11 mouse cellular contexts compared by ENCODE assay signal in genomic region chr14:101869145-101869544, GRCm38 (mm10).
A peak's percentile ranks its signal among the peaks of the same experiment; 100 is the strongest.
DNase-seq lines count a peak whose midpoint lies in the region; ATAC-seq lines count a peak whose summit lies in the region.
"Had no signal": no experiment of that assay in that cellular context is flagged by ENCODE, and none has a peak within 500 bp of the region (broad histone marks: within the 10 kb centered on the region; RNA-seq: fewer than 3 reads in every experiment).

No protein-coding gene starts in this region.

- H3K4me2 ChIP-seq in heart, embryonic 11.5 days, result no peak overlapping the region
- H3K4me2 ChIP-seq: liver, embryonic 15.5 days; neural tube, embryonic 12.5 days had no signal

- H3K27me3 ChIP-seq in heart, embryonic 11.5 days (ENCODE audit: control insufficient read depth, insufficient read depth, low read length), result no peaks in the 10 kb centered on the region
- H3K27me3 ChIP-seq: liver, embryonic 15.5 days; neural tube, embryonic 12.5 days had no signal

- no peaks in the 10 kb centered on the region for H3K9me3 ChIP-seq in heart, embryonic 11.5 days (replicated peaks; ENCODE audit: control insufficient read depth, low read length)
- H3K9me3 ChIP-seq: liver, embryonic 15.5 days; neural tube, embryonic 12.5 days had no signal

- no peak overlapping the region for H3K9ac ChIP-seq in heart, embryonic 11.5 days (ENCODE audit: low read depth, low read length)
- H3K9ac ChIP-seq: liver, embryonic 15.5 days; neural tube, embryonic 12.5 days had no signal

- peaks cover 27% of the 10 kb centered on the region for H3K4me1 ChIP-seq in heart, embryonic 11.5 days (ENCODE audit: control insufficient read depth, insufficient read depth, low read length)
- H3K4me1 ChIP-seq: liver, embryonic 15.5 days; neural tube, embryonic 12.5 days had no signal

- peak; percentile 35 for DNase-seq in urinary bladder, postnatal 14 days (ENCODE audit: low spot score)
- DNase-seq in urinary bladder, postnatal 10 days (ENCODE audit: low spot score), result no peak
- peak; percentile 60 to 69 for DNase-seq in kidney, postnatal 36 days
- DNase-seq in cerebellum, postnatal 36 days, result no peak
- DNase-seq in frontal cortex, postnatal 14 days (ENCODE audit: low spot score in 2 of 2), result no peak
- no peak for DNase-seq in retina, postnatal 1 day
- no peak for DNase-seq in cerebellum, postnatal 10 days
- DNase-seq: thymus, postnatal 36 days had no signal

- H3K36me3 ChIP-seq in heart, embryonic 11.5 days (ENCODE audit: control insufficient read depth, insufficient read depth, low read length), result no peaks in the 10 kb centered on the region
- H3K36me3 ChIP-seq: liver, embryonic 15.5 days; neural tube, embryonic 12.5 days had no signal

- 49% methylated on average over 6 of the region's 6 CpGs for WGBS in heart, embryonic 11.5 days (ENCODE audit: insufficient replicate concordance)

- no peak overlapping the region for H3K4me3 ChIP-seq in heart, embryonic 11.5 days (ENCODE audit: low read depth, low read length)
- H3K4me3 ChIP-seq: liver, embryonic 15.5 days; neural tube, embryonic 12.5 days had no signal

- 0 out of 2 replicates have a peak, but pooled peaks have one; percentile 16 for ATAC-seq in heart, embryonic 11.5 days (replicated peaks; ENCODE audit: insufficient number of reproducible peaks, low FRiP score, low TSS enrichment)

- peak overlapping the region; percentile 46; the same call in 1 of the 2 replicates for H3K27ac ChIP-seq in heart, embryonic 11.5 days (ENCODE audit: low read depth, low read length)
- H3K27ac ChIP-seq: liver, embryonic 15.5 days; neural tube, embryonic 12.5 days had no signal

Comparison
In these comparisons a context has a peak if more than half of its experiments do, and no peak if none do; other contexts are left out.
1. DNase-seq: peak in urinary bladder, postnatal 14 days (single experiment) and kidney, postnatal 36 days (2 of 2); none in urinary bladder, postnatal 10 days (single experiment), cerebellum, postnatal 36 days (0 of 2), frontal cortex, postnatal 14 days (0 of 2), retina, postnatal 1 day (single experiment) and cerebellum, postnatal 10 days (0 of 2).